Mouse (Mus musculus): ENCODE measurements around the gene Ccl17. TPM values are rescaled to one million over a fixed set of nuclear protein-coding genes. Genes with fewer than 3 reads are reported as not detected.
"Not testable (repeated sequence)": the region's sequence is repeated elsewhere in the genome, so short reads cannot be mapped to it uniquely, and the experiment has no call there.

The Ccl17 gene
- total RNA-seq, 2 experiments from 2014 or later, result not detected

DNA sequence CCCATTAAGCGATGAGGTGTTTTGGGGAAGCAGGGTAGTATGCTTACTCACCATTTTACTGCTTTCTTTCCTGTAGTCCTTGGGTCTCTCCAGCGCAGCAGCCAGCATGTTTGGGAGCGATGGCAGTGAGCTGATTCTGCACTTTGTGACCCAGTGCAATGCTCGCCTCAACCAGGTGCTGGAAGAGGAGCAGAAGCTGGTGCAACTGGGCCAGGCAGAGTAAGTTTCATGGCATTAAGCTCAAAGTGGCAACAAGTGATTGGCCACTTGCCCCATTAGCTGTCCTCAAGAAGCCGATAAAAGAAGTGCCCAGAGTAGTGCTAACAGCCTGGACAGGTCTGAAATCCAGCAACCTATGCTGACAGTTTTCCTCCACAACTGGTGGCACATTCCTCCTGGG, 39.8 kb downstream of the Ccl17 start:
- peak overlapping the region; percentile 32 for H3K27ac ChIP-seq
- H3K4me3 ChIP-seq, result no peak overlapping the region
- peak; percentile 58 for DNase-seq
- intact Hi-C loops (cut with DNase I), result no loop called here
- TF ChIP-seq CTCF (IDR thresholded peaks at IDR 0.05), result no peak

DNA sequence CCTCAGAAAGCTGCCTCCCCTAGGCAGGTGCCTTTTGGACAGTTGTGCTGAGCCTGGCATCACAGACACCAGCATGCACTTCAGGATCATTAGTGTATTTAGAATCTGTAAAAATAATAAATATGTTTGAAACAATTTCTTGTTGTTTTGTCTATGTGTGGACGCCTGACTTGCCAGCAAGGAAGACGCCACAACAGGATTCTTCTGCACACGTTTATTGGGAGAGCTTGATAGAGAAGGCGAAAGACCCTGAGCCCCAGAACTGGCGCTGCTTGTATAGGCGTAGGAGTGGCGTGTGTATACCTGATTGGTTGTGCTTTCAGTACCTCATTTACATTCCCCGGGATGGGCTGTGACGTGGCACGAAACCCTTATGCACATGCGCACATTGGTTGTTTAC, 44.5 kb downstream of the Ccl17 start:
- H3K4me3 ChIP-seq; intact Hi-C loops (cut with DNase I); H3K27ac ChIP-seq; DNase-seq: not testable (repeated sequence)

DNA sequence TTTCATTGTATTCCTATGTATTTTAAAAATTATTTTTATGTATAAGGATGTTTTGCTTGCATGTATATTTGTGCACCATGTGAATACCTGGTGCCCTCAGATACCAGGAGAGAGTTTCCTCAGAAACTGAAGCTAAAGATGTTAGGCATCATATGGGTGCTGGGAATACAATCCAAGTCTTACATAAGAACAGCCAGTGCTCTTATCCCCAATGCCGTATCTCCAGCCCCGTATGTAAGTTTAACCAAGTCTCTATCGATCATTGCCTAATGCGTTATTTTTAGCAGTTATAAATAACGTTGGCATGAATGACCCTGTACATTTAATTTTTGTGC, 46.7 kb downstream of the Ccl17 start:
- Histone ChIP-seq H3K4me3 (peak overlapping the region; percentile 100), H3K27ac (peak overlapping the region; percentile 93)
- TF ChIP-seq CTCF (IDR thresholded peaks at IDR 0.05), result no peak
- no peak for DNase-seq
- intact Hi-C loops (cut with DNase I), result no loop called here

DNA sequence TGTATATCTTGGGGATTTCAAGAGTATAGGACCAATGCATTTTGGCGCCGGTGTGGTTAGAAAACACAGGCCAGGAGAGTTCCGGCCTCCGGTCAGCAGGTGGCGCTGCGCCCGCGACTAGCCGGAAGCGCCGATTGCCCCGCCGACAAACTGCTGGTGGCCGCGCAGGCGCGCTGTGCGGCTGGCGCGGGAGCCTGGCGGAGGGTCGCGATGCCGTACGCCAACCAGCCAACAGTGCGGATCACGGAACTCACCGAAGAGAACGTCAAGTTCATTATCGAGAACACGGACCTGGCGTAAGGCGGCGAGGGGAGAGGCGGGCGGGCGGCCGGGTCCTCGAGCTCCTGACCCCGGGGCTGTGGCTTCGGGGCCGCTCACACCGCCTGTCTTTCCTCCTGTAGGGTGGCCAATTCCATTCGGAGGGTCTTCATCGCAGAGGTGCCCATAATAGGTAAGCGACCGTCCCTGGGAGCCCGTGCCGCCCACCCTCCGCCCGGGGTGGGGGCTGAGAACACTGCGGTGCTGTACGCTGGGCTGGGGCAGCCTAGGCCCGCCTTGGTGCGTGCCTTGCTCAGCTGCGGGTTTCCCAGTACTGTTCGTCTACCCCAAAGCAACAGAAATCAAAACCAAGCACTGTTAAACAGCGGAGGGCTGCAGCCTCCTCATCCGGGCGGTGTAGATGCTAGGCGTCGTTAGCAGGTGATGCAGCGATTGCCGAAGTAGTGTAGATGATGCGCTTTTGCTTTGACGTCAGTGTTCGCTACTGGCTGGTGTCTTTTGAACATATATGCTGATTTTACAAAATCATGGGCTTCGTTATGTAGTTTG, 47.3 kb downstream of the Ccl17 start, which contains the start of gene Polr2c:
Gene Polr2c (plus strand): TSS at position 105 of the 828 bp plus-strand sequence.
- intact Hi-C loops (cut with DNase I), result no loop called here
- TF ChIP-seq CTCF (IDR thresholded peaks at IDR 0.05), result no peak; the same call in 1 of the 2 replicates
- H3K27ac ChIP-seq, result peak within 1 kb of the TSS; percentile 93
- H3K4me3 ChIP-seq, result peak within 1 kb of the TSS; percentile 100
- DNase-seq, result peak; percentile 93

DNA sequence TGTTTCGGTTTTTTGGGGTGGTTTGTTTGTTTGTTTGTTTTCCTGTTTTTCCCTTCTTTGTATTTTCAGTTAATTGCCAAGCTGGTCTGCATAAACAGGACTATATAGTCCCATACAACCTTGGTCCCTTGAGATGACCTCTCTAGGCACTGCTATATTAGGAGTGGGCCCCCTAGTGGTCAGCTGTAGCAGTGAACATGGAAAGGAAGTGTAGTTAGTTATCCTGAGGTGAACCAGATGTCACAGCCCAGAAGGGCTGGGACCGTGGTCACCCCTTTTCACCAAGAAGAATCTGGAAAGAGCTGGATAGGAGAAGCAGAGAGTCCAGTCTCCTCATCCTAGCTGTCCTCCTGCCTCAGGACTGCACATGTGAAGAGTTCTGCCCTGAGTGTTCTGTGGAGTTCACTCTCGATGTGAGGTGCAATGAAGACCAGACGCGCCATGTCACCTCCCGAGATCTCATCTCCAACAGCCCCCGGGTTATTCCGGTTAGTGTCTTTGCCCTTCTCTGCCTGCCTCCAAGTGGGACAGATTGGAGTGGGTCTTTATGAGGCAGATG, 51.2 kb downstream of the Ccl17 start:
- DNase-seq, result peak; percentile 75
- intact Hi-C loops (cut with DNase I), result no loop called here
- TF ChIP-seq CTCF (IDR thresholded peaks at IDR 0.05), result peak; percentile 91; the same call in 1 of the 2 replicates
- Histone ChIP-seq H3K4me3 (no peak overlapping the region), H3K27ac (no peak overlapping the region)

Other genes with a start within 250 kb of the Ccl17 start
- 10 to 100 TPM in 1 of 2 experiments, 1 to 10 TPM in 1; 8.5 to 10.8 TPM for gene Rspry1, start 208.5 kb upstream of the Ccl17 start, total RNA-seq (2021)
- 10 to 100 TPM; 17.9 to 22.6 TPM for gene Fam192a, start 208.5 kb upstream of the Ccl17 start, total RNA-seq (2021)
- gene Arl2bp, start 143.9 kb upstream of the Ccl17 start, total RNA-seq (2021), result 10 to 100 TPM; 42.0 to 51.2 TPM
- 1 to 10 TPM in 1 of 2 experiments, under 1 TPM in 1; 0.86 to 1.0 TPM for gene Pllp, start 114.2 kb upstream of the Ccl17 start, total RNA-seq (2021)
- not detected for gene Ccl22, start 64.9 kb upstream of the Ccl17 start, total RNA-seq (2021)
- gene Cx3cl1, start 38.4 kb upstream of the Ccl17 start, total RNA-seq (2021), result 1 to 10 TPM in 1 of 2 experiments, under 1 TPM in 1; 0.36 to 1.0 TPM
- gene Coq9, start 27.9 kb downstream of the Ccl17 start, total RNA-seq (2021), result 100 to 1,000 TPM; 359 to 480 TPM
- gene Ciapin1, start 27.9 kb downstream of the Ccl17 start, total RNA-seq (2021), result 10 to 100 TPM; 29.7 to 44.5 TPM
- gene Polr2c, start 47.0 kb downstream of the Ccl17 start, total RNA-seq (2021), result 10 to 100 TPM; 47.3 to 49.8 TPM
- gene Dok4, start 65.9 kb downstream of the Ccl17 start, total RNA-seq (2021), result 1 to 10 TPM; 2.7 to 6.1 TPM
- gene Ccdc102a, start 107.6 kb downstream of the Ccl17 start, total RNA-seq (2021), result 1 to 10 TPM; 3.0 to 3.8 TPM
- under 1 TPM in 1 of 2 experiments, not detected in 1; 0.28 TPM for gene Adgrg5, start 113.2 kb downstream of the Ccl17 start, total RNA-seq (2021)
- 10 to 100 TPM; 20.7 to 27.4 TPM for gene Adgrg1, start 164.3 kb downstream of the Ccl17 start, total RNA-seq (2021)
- gene Adgrg3, start 207.2 kb downstream of the Ccl17 start, total RNA-seq (2021), result under 1 TPM; 0.28 to 0.43 TPM
- not detected for gene Drc7, start 244.7 kb downstream of the Ccl17 start, total RNA-seq (2021)